8 mouse cellular contexts compared by ENCODE assay signal in genomic region chr5:115194626-115195221, GRCm38 (mm10). TPM values are rescaled to one million over a fixed set of nuclear protein-coding genes. Genes with fewer than 3 reads are reported as not detected.
A peak's percentile ranks its signal among the peaks of the same experiment; 100 is the strongest.
DNase-seq lines count a peak whose midpoint lies in the region; ATAC-seq and TF ChIP-seq lines count a peak whose summit lies in the region.

No protein-coding gene starts in this region.

- peak overlapping the region; percentile 56; the same call in 1 of the 2 replicates for H3K9ac ChIP-seq in kidney, embryonic 16.5 days (replicated peaks; ENCODE audit: low read length)
- H3K9ac ChIP-seq in hindbrain, embryonic 15.5 days, result peak overlapping the region; percentile 81; the same call in 1 of the 2 replicates
- 0 out of 2 replicates have a peak overlapping the region, but pooled peaks have one; percentile 87 for H3K9ac ChIP-seq in midbrain, postnatal 0 days (replicated peaks; ENCODE audit: low read length, poor library complexity, severe bottlenecking)

- ATAC-seq in kidney, embryonic 16.5 days (ENCODE audit: low FRiP score, low TSS enrichment), result peak; percentile 27; the same call in 1 of the 2 replicates
- no peak for ATAC-seq in hindbrain, embryonic 15.5 days (ENCODE audit: low FRiP score, low read depth)
- ATAC-seq in midbrain, postnatal 0 days (ENCODE audit: low FRiP score), result no peak

- no peaks in the 10 kb centered on the region for H3K36me3 ChIP-seq in kidney, embryonic 16.5 days (ENCODE audit: insufficient read depth, low read length)
- no peaks in the 10 kb centered on the region for H3K36me3 ChIP-seq in hindbrain, embryonic 15.5 days
- H3K36me3 ChIP-seq in midbrain, postnatal 0 days (ENCODE audit: insufficient read depth, low read length), result no peaks in the 10 kb centered on the region

- H3K4me1 ChIP-seq in kidney, embryonic 16.5 days (ENCODE audit: insufficient read depth, low read length), result peaks cover 20% of the 10 kb centered on the region
- H3K4me1 ChIP-seq in hindbrain, embryonic 15.5 days (replicated peaks), result peaks cover 34% of the 10 kb centered on the region
- peaks cover 7% of the 10 kb centered on the region for H3K4me1 ChIP-seq in midbrain, postnatal 0 days (ENCODE audit: insufficient read depth, low read length)

- H3K27ac ChIP-seq in kidney, embryonic 16.5 days (ENCODE audit: low read length), result no peak overlapping the region
- peak overlapping the region; percentile 67 for H3K27ac ChIP-seq in hindbrain, embryonic 15.5 days (replicated peaks)
- no peak overlapping the region; the same call in 1 of the 2 replicates for H3K27ac ChIP-seq in midbrain, postnatal 0 days (ENCODE audit: low read depth, low read length)

- WGBS in kidney, embryonic 16.5 days, result 4% methylated on average over 12 of the region's 12 CpGs
- WGBS in hindbrain, embryonic 15.5 days, result 4% methylated on average over 12 of the region's 12 CpGs
- WGBS in midbrain, postnatal 0 days, result 5% methylated on average over 12 of the region's 12 CpGs

- peak overlapping the region; percentile 61 for H3K4me3 ChIP-seq in kidney, embryonic 16.5 days (ENCODE audit: low read length)
- H3K4me3 ChIP-seq in hindbrain, embryonic 15.5 days, result peak overlapping the region; percentile 65
- peak overlapping the region; percentile 66 for H3K4me3 ChIP-seq in midbrain, postnatal 0 days (ENCODE audit: low read depth, low read length)

- peaks cover 52% of the 10 kb centered on the region for H3K27me3 ChIP-seq in kidney, embryonic 16.5 days (ENCODE audit: insufficient read depth, low read length)
- H3K27me3 ChIP-seq in hindbrain, embryonic 15.5 days, result peaks cover 23% of the 10 kb centered on the region
- H3K27me3 ChIP-seq in midbrain, postnatal 0 days (ENCODE audit: insufficient read depth, low read length), result peaks cover 21% of the 10 kb centered on the region

- peak overlapping the region; percentile 100 for H3K4me2 ChIP-seq in kidney, embryonic 16.5 days (replicated peaks; ENCODE audit: low read depth, low read length)
- H3K4me2 ChIP-seq in hindbrain, embryonic 15.5 days, result peak overlapping the region; percentile 99
- peak overlapping the region; percentile 99 for H3K4me2 ChIP-seq in midbrain, postnatal 0 days (ENCODE audit: low read depth, low read length, poor library complexity, severe bottlenecking)

- no peaks in the 10 kb centered on the region; the same call in 1 of the 2 replicates for H3K9me3 ChIP-seq in kidney, embryonic 16.5 days (ENCODE audit: low read length)
- no peaks in the 10 kb centered on the region for H3K9me3 ChIP-seq in hindbrain, embryonic 15.5 days
- no peaks in the 10 kb centered on the region for H3K9me3 ChIP-seq in midbrain, postnatal 0 days (ENCODE audit: low read length)

- intact Hi-C loops in left cerebral cortex, postnatal 4 days (cut with DNase I), result loop anchor here (5.0 kb wide), 1 partner anchor 43 kb away; the partner anchor contains the start of gene Pop5

- no peak for DNase-seq in kidney, postnatal 10 days
- DNase-seq in cerebellum, postnatal 14 days, result peak; percentile 56
- no peak for DNase-seq in midbrain, postnatal 0 days (ENCODE audit: low spot score)
- DNase-seq in ovary, postnatal 10 days (ENCODE audit: low spot score), result no peak
- no peak for DNase-seq in thymus, postnatal 14 days
- DNase-seq in left cerebral cortex, postnatal 4 days, result no peak

- TF ChIP-seq CTCF in midbrain, postnatal 0 days (IDR thresholded peaks at IDR 0.05), result no peak

RNA-seq across cellular contexts. Expression of gene Cabp1, which starts 0.5 kb away (rescaled TPM):
- polyA plus RNA-seq in kidney, embryonic 16.5 days (2015; fragmentation: Nextera tagmentation; extraction: Ambion mirVana), result 1.3 TPM in 2 replicates
- polyA plus RNA-seq in hindbrain, embryonic 15.5 days (2015; fragmentation: Nextera tagmentation; extraction: Ambion mirVana), result 11.2 and 14.2 TPM in 2 replicates
- total RNA-seq in midbrain, postnatal 0 days (2014; rRNA removed), result 15.5 and 29.8 TPM in 2 replicates
- polyA plus RNA-seq in midbrain, postnatal 0 days (2015; fragmentation: Nextera tagmentation; extraction: Ambion mirVana), result 11.1 and 12.7 TPM in 2 replicates
- total RNA-seq in left cerebral cortex, postnatal 4 days (2021), result 10 to 100 TPM; 67.0 to 67.2 TPM

RNA-seq across cellular contexts. Expression of gene Mlec, which starts 36.7 kb away (rescaled TPM):
- polyA plus RNA-seq in kidney, embryonic 16.5 days (2015; fragmentation: Nextera tagmentation; extraction: Ambion mirVana), result 85.0 and 86.2 TPM in 2 replicates
- polyA plus RNA-seq in hindbrain, embryonic 15.5 days (2015; fragmentation: Nextera tagmentation; extraction: Ambion mirVana), result 30.6 and 33.6 TPM in 2 replicates
- total RNA-seq in midbrain, postnatal 0 days (2014; rRNA removed), result 61.7 and 64.6 TPM in 2 replicates
- polyA plus RNA-seq in midbrain, postnatal 0 days (2015; fragmentation: Nextera tagmentation; extraction: Ambion mirVana), result 11.4 and 16.2 TPM in 2 replicates
- total RNA-seq in left cerebral cortex, postnatal 4 days (2021), result 10 to 100 TPM; 59.5 to 79.4 TPM

RNA-seq across cellular contexts. Expression of gene Pop5, which starts 40.9 kb away (rescaled TPM):
- polyA plus RNA-seq in kidney, embryonic 16.5 days (2015; fragmentation: Nextera tagmentation; extraction: Ambion mirVana), result 129 and 135 TPM in 2 replicates
- polyA plus RNA-seq in hindbrain, embryonic 15.5 days (2015; fragmentation: Nextera tagmentation; extraction: Ambion mirVana), result 102 TPM in 2 replicates
- 33.2 and 41.5 TPM in 2 replicates for total RNA-seq in midbrain, postnatal 0 days (2014; rRNA removed)
- 95.5 and 101 TPM in 2 replicates for polyA plus RNA-seq in midbrain, postnatal 0 days (2015; fragmentation: Nextera tagmentation; extraction: Ambion mirVana)
- 10 to 100 TPM; 27.4 to 31.8 TPM for total RNA-seq in left cerebral cortex, postnatal 4 days (2021)

RNA-seq across cellular contexts. Expression of gene Unc119b, which starts 59.9 kb away (rescaled TPM):
- polyA plus RNA-seq in kidney, embryonic 16.5 days (2015; fragmentation: Nextera tagmentation; extraction: Ambion mirVana), result 53.5 and 54.8 TPM in 2 replicates
- polyA plus RNA-seq in hindbrain, embryonic 15.5 days (2015; fragmentation: Nextera tagmentation; extraction: Ambion mirVana), result 36.9 and 38.0 TPM in 2 replicates
- total RNA-seq in midbrain, postnatal 0 days (2014; rRNA removed), result 28.4 and 30.0 TPM in 2 replicates
- polyA plus RNA-seq in midbrain, postnatal 0 days (2015; fragmentation: Nextera tagmentation; extraction: Ambion mirVana), result 16.9 and 18.4 TPM in 2 replicates
- 10 to 100 TPM; 22.4 to 25.6 TPM for total RNA-seq in left cerebral cortex, postnatal 4 days (2021)

Comparison
In these comparisons a context has a peak if more than half of its experiments do, and no peak if none do; other contexts are left out.
1. DNase-seq: peak in cerebellum, postnatal 14 days (2 of 2); none in kidney, postnatal 10 days (single experiment), midbrain, postnatal 0 days (single experiment), ovary, postnatal 10 days (single experiment), thymus, postnatal 14 days (single experiment) and left cerebral cortex, postnatal 4 days (single experiment).
2. Peak in every context shown above with its lines, with median percentiles within 50 percentile points of each other: H3K4me2 ChIP-seq, H3K4me3 ChIP-seq and H3K9ac ChIP-seq.